17 mouse cellular contexts compared by ENCODE assay signal in the genomic region with DNA sequence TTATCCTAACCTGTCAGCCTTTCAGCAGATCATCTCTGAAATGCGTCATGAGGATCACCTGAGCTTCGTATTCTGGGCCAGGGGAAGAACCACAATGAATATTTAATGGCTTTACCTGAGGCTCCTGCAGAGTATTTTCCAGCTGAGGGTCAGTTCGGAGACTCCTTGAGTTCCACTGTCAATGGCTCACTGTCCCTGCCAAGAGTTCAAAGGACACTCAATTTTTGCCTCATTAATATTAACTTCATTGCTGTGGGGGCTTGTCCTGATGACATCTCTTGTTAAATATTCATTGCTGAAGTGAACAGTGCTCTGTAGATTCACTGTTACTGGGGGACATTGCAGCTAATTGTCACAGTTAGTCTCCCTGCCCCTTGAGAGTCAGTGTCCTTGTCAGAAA.
"Had no signal": no experiment of that assay in that cellular context is flagged by ENCODE, and none has a peak within 500 bp of the region (broad histone marks: within the 10 kb centered on the region; RNA-seq: fewer than 3 reads in every experiment).

No protein-coding gene starts in this region.

- DNase-seq: lung, adult 2 months; lung, postnatal 14 days; lung, postnatal 36 days; right cerebral cortex, postnatal 14 days; thymus, adult 2 months; thymus, postnatal 25 days; thymus, postnatal 4 days had no signal

- H3K4me1 ChIP-seq: lung, embryonic 15.5 days; megakaryocyte, embryonic 14.5 days; midbrain, embryonic 13.5 days; midbrain, embryonic 15.5 days; neural tube, embryonic 12.5 days; stomach, embryonic 15.5 days had no signal

- H3K27me3 ChIP-seq: lung, embryonic 15.5 days; megakaryocyte, embryonic 14.5 days; midbrain, embryonic 13.5 days; midbrain, embryonic 15.5 days; neural tube, embryonic 12.5 days; stomach, embryonic 15.5 days had no signal

- H3K9me3 ChIP-seq: lung, embryonic 15.5 days; megakaryocyte, embryonic 14.5 days; midbrain, embryonic 13.5 days; midbrain, embryonic 15.5 days; neural tube, embryonic 12.5 days; stomach, embryonic 15.5 days had no signal

- H3K9ac ChIP-seq: lung, embryonic 15.5 days; midbrain, embryonic 13.5 days; midbrain, embryonic 15.5 days; neural tube, embryonic 12.5 days; stomach, embryonic 15.5 days had no signal

- H3K27ac ChIP-seq: lung, embryonic 15.5 days; macrophage; midbrain, embryonic 13.5 days; midbrain, embryonic 15.5 days; neural tube, embryonic 12.5 days; stomach, embryonic 15.5 days; stomach, postnatal 0 days had no signal

- H3K4me3 ChIP-seq: lung, embryonic 15.5 days; megakaryocyte, embryonic 14.5 days; midbrain, embryonic 13.5 days; midbrain, embryonic 15.5 days; neural tube, embryonic 12.5 days; stomach, embryonic 15.5 days had no signal

- ATAC-seq: lung, postnatal 0 days; midbrain, embryonic 13.5 days; midbrain, embryonic 15.5 days had no signal

- H3K36me3 ChIP-seq: lung, embryonic 15.5 days; midbrain, embryonic 13.5 days; midbrain, embryonic 15.5 days; neural tube, embryonic 12.5 days; stomach, embryonic 15.5 days had no signal

- H3K4me2 ChIP-seq: lung, embryonic 15.5 days; midbrain, embryonic 11.5 days; midbrain, embryonic 13.5 days; midbrain, embryonic 15.5 days; neural tube, embryonic 12.5 days; stomach, embryonic 15.5 days had no signal
